Mouse (Mus musculus): ENCODE measurements around the gene Lrrc4.

DNA sequence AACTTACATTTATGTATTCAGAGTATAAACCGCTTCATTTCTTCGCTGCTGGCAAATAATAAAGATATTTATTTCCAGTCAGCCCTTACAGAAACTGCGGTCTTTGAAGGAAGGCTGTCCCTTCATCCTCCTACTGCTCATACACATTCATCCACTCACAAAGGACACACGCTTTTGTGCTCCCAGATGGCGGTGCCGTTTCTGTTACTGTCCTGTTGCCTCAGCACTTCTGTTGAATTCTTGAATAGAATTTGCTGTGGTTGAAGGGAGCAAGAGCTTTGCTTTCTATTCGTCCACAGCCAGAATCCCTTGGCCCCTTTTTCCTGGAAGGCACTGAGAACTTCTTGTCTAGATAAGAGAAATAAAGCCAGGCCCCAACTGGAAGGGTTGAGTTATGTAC lies 85.7 kb downstream of the Lrrc4 start:
- TF ChIP-seq CTCF (IDR thresholded peaks at IDR 0.05; ENCODE audit: control insufficient read depth, insufficient read depth, insufficient read length) (no peak), USF1 (IDR thresholded peaks at IDR 0.05; ENCODE audit: low read depth) (no peak), MYOD1 (IDR thresholded peaks at IDR 0.05; ENCODE audit: control insufficient read depth, insufficient read length, low read depth) (no peak), MAX (IDR thresholded peaks at IDR 0.05) (no peak)

Measured in C2C12 (cell line).